Mouse (Mus musculus) stomach, postnatal 0 days (tissue): ENCODE measurements around the gene Bag3.

Experiments
- CTCF ChIP-seq: IDR thresholded peaks from 2 replicates; pipeline ENCODE4 v1.5.1; 2016; ENCODE audit warnings: antibody characterized with exemption, low read depth, mild to moderate bottlenecking, moderate library complexity
- EP300 ChIP-seq: optimal IDR thresholded peaks from 2 replicates; pipeline ENCODE3; 2016; ENCODE audit warnings: antibody characterized with exemption

DNA sequence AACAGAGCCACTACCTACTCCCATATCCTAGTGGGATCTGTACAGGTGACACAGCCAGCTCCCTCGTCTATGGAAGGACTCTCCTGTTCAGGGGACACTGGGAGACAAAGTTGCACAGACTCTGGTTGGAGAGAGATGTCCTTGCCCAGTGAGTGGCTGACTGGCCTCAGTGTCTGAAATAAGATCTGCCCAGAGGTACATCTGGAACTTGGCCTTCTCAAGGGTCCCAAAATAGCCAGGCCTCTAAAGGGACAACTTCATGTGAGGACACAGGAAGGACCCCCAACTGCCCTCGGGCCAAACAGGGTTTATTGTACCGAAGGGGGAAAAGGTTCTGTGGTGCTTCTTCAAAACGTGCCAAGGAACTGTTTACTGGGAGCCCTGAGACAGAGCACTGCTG, 14.8 kb downstream of the Bag3 start:
- TF ChIP-seq CTCF (no peak), EP300 (no peak)
